Mouse (Mus musculus) lung, embryonic 15.5 days (tissue): ENCODE results near the gene Cep250. TPM values are rescaled to one million over a fixed set of nuclear protein-coding genes. Genes with fewer than 3 reads are reported as not detected.

Source experiments
- ATAC-seq: fragments of 200-750 bp; cut with Nextera tagmentation; 2 replicates; pipeline ENCODE4 v1.8.0; 2017; ENCODE audit warnings: moderate number of reproducible peaks, borderline replicate concordance; ENCODE audit not compliant: low FRiP score, low TSS enrichment; ENCODE audit errors: extremely low read depth
- H3K27ac ChIP-seq: fragments of 300-500 bp; sonication (generic); 2 replicates; pipeline ENCODE4 v1.5.1; 2015; ENCODE audit warnings: moderate library complexity, mild to moderate bottlenecking, inconsistent platforms
- H3K27me3 ChIP-seq: fragments of 300-500 bp; sonication (generic); 2 replicates; pipeline ENCODE4 v1.6.1; 2015; ENCODE audit warnings: inconsistent platforms
- H3K36me3 ChIP-seq: fragments of 300-500 bp; sonication (generic); 2 replicates; pipeline ENCODE4 v1.6.1; 2015; ENCODE audit warnings: inconsistent platforms
- H3K4me1 ChIP-seq: fragments of 300-500 bp; sonication (generic); 2 replicates; pipeline ENCODE4 v1.6.1; 2015; ENCODE audit warnings: inconsistent platforms
- H3K4me2 ChIP-seq: fragments of 300-500 bp; sonication (generic); 2 replicates; pipeline ENCODE4 v1.6.1; 2015; ENCODE audit warnings: inconsistent platforms, mild to moderate bottlenecking, moderate library complexity
- H3K4me3 ChIP-seq: fragments of 300-500 bp; sonication (generic); 2 replicates; pipeline ENCODE4 v1.5.1; 2015; ENCODE audit warnings: mild to moderate bottlenecking, inconsistent platforms
- H3K9ac ChIP-seq: fragments of 300-500 bp; sonication (generic); 2 replicates; pipeline ENCODE4 v1.6.1; 2015; ENCODE audit warnings: inconsistent platforms
- H3K9me3 ChIP-seq: fragments of 300-500 bp; sonication (generic); 2 replicates; pipeline ENCODE4 v1.6.1; 2016; ENCODE audit warnings: inconsistent platforms
- WGBS: fragments of 180-500 bp; shearing (Covaris S2); methylation state at CpG from one replicate; pipeline ENCODE4 v1.1.7; 2015; 5-methylcytosine and 5-hydroxymethylcytosine counted together
- polyA plus RNA-seq: library from polyadenylated mRNA; unstranded; fragments of >200 nt; fragmentation: Nextera tagmentation; extraction: Ambion mirVana; gene quantifications from 2 replicates; pipeline ENCODE4 v1.2.1, GENCODE M21; 2015

Cep250 gene
- polyA plus RNA-seq, 1 experiment from 2014 or later, result 26.1 TPM

- H3K4me2 ChIP-seq, result no peak overlapping the region
- H3K27ac ChIP-seq, result no peak overlapping the region
- no peak for ATAC-seq
- H3K9me3 ChIP-seq, result no peaks in the 10 kb centered on the region
- H3K27me3 ChIP-seq, result no peaks in the 10 kb centered on the region
- no peaks in the 10 kb centered on the region for H3K4me1 ChIP-seq
- no peak overlapping the region for H3K9ac ChIP-seq
- WGBS, result 67% methylated on average over 14 of the region's 14 CpGs
- peaks cover 83% of the 10 kb centered on the region for H3K36me3 ChIP-seq
- no peak overlapping the region for H3K4me3 ChIP-seq
These were observed 18.0 kb downstream of the Cep250 start for GRCm38 (mm10) chr2:155974087-155974731.

GRCm38 (mm10) chr2:155979328-155979991, 23.2 kb downstream of the Cep250 start:
- Histone ChIP-seq H3K27ac (no peak overlapping the region), H3K27me3 (no peaks in the 10 kb centered on the region), H3K9ac (no peak overlapping the region), H3K4me2 (no peak overlapping the region), H3K4me1 (no peaks in the 10 kb centered on the region), H3K36me3 (peaks cover 86% of the 10 kb centered on the region), H3K9me3 (no peaks in the 10 kb centered on the region), H3K4me3 (no peak overlapping the region)
- 78% methylated on average over 5 of the region's 5 CpGs for WGBS
- ATAC-seq, result no peak

GRCm38 (mm10) chr2:155985776-155986175, 29.5 kb downstream of the Cep250 start:
- Histone ChIP-seq H3K9me3 (no peaks in the 10 kb centered on the region), H3K4me2 (no peak overlapping the region), H3K27me3 (no peaks in the 10 kb centered on the region), H3K4me3 (no peak overlapping the region), H3K9ac (no peak overlapping the region), H3K4me1 (no peaks in the 10 kb centered on the region), H3K36me3 (peaks cover 94% of the 10 kb centered on the region), H3K27ac (no peak overlapping the region)
- no peak for ATAC-seq
- 86% methylated on average over 7 of the region's 7 CpGs for WGBS

GRCm38 (mm10) chr2:155987131-155987530, 30.9 kb downstream of the Cep250 start:
- H3K4me2 ChIP-seq, result no peak overlapping the region
- WGBS, result 97% methylated on average over 6 of the region's 6 CpGs

GRCm38 (mm10) chr2:155989085-155989484, 32.8 kb downstream of the Cep250 start:
- no peak overlapping the region for H3K4me2 ChIP-seq
- peaks cover 98% of the 10 kb centered on the region for H3K36me3 ChIP-seq
- WGBS, result 50% methylated on average over 4 of the region's 4 CpGs
- no peaks in the 10 kb centered on the region for H3K4me1 ChIP-seq
- no peaks in the 10 kb centered on the region for H3K27me3 ChIP-seq
- H3K9ac ChIP-seq, result no peak overlapping the region
- H3K27ac ChIP-seq, result no peak overlapping the region
- no peak for ATAC-seq
- H3K4me3 ChIP-seq, result no peak overlapping the region
- no peaks in the 10 kb centered on the region for H3K9me3 ChIP-seq

More at GRCm38 (mm10) chr2:155987131-155987530, 30.9 kb downstream of the Cep250 start:
- Histone ChIP-seq H3K27ac (no peak overlapping the region), H3K4me3 (no peak overlapping the region), H3K36me3 (peaks cover 95% of the 10 kb centered on the region), H3K27me3 (no peaks in the 10 kb centered on the region), H3K9me3 (no peaks in the 10 kb centered on the region), H3K4me1 (no peaks in the 10 kb centered on the region), H3K9ac (no peak overlapping the region)
- ATAC-seq, result no peak

GRCm38 (mm10) chr2:155991151-155991550, 34.9 kb downstream of the Cep250 start:
- no peak for ATAC-seq
- H3K27ac ChIP-seq, result no peak overlapping the region

GRCm38 (mm10) chr2:155991863-155992321, 35.6 kb downstream of the Cep250 start:
- Histone ChIP-seq H3K27ac (no peak overlapping the region), H3K9me3 (no peaks in the 10 kb centered on the region), H3K4me1 (no peaks in the 10 kb centered on the region), H3K36me3 (peaks cover 97% of the 10 kb centered on the region), H3K9ac (no peak overlapping the region), H3K4me3 (no peak overlapping the region), H3K27me3 (no peaks in the 10 kb centered on the region), H3K4me2 (no peak overlapping the region)
- WGBS, result 69% methylated on average over 14 of the region's 14 CpGs
- peak; percentile 43; the same call in 1 of the 2 replicates for ATAC-seq

More at GRCm38 (mm10) chr2:155991151-155991550, 34.9 kb downstream of the Cep250 start:
- H3K4me1 ChIP-seq, result no peaks in the 10 kb centered on the region
- no peak overlapping the region for H3K9ac ChIP-seq
- H3K9me3 ChIP-seq, result no peaks in the 10 kb centered on the region
- no peak overlapping the region for H3K4me3 ChIP-seq
- WGBS, result 83% methylated on average over 10 of the region's 10 CpGs
- H3K27me3 ChIP-seq, result no peaks in the 10 kb centered on the region
- H3K36me3 ChIP-seq, result peaks cover 96% of the 10 kb centered on the region
- H3K4me2 ChIP-seq, result no peak overlapping the region

GRCm38 (mm10) chr2:156005393-156005792, 49.1 kb downstream of the Cep250 start:
- Histone ChIP-seq H3K27me3 (no peaks in the 10 kb centered on the region), H3K36me3 (peaks cover 10% of the 10 kb centered on the region), H3K9ac (no peak overlapping the region), H3K4me1 (peaks cover 11% of the 10 kb centered on the region), H3K27ac (no peak overlapping the region), H3K4me2 (no peak overlapping the region), H3K9me3 (no peaks in the 10 kb centered on the region), H3K4me3 (no peak overlapping the region)
- no peak for ATAC-seq
- 91% methylated on average over 4 of the region's 4 CpGs for WGBS

GRCm38 (mm10) chr2:156007888-156008532, 51.8 kb downstream of the Cep250 start, which contains the start of the genes 6430550D23Rik and Ergic3:
Gene 6430550D23Rik (minus strand): TSS chr2:156007977.
Gene Ergic3 (plus strand): TSS chr2:156008045.
- peak within 1 kb of the TSS; percentile 92 for H3K9ac ChIP-seq
- H3K27ac ChIP-seq, result peak within 1 kb of the TSS; percentile 77
- H3K4me1 ChIP-seq, result peaks cover 11% of the 10 kb centered on the region
- peaks cover 35% of the 10 kb centered on the region for H3K36me3 ChIP-seq
- under 1% methylated on average over 45 of the region's 45 CpGs for WGBS
- H3K4me3 ChIP-seq, result peak within 1 kb of the TSS; percentile 98
- H3K4me2 ChIP-seq, result peak within 1 kb of the TSS; percentile 85
- H3K9me3 ChIP-seq, result no peaks in the 10 kb centered on the region
- peak; percentile 99 for ATAC-seq
- no peaks in the 10 kb centered on the region for H3K27me3 ChIP-seq

GRCm38 (mm10) chr2:156018106-156018505, 61.8 kb downstream of the Cep250 start:
- Histone ChIP-seq H3K4me2 (no peak overlapping the region), H3K9ac (no peak overlapping the region), H3K9me3 (no peaks in the 10 kb centered on the region), H3K27ac (no peak overlapping the region), H3K4me1 (no peaks in the 10 kb centered on the region), H3K36me3 (peaks cover 59% of the 10 kb centered on the region), H3K4me3 (no peak overlapping the region), H3K27me3 (no peaks in the 10 kb centered on the region)
- no peak for ATAC-seq
- 86% methylated on average over 3 of the region's 3 CpGs for WGBS

- Histone ChIP-seq H3K36me3 (peaks cover 29% of the 10 kb centered on the region), H3K4me2 (no peak overlapping the region), H3K27me3 (no peaks in the 10 kb centered on the region), H3K9ac (no peak overlapping the region), H3K4me3 (no peak overlapping the region), H3K9me3 (no peaks in the 10 kb centered on the region), H3K27ac (no peak overlapping the region), H3K4me1 (no peaks in the 10 kb centered on the region)
- 81% methylated on average over 8 of the region's 8 CpGs for WGBS
- no peak for ATAC-seq
These were observed 65.0 kb downstream of the Cep250 start for GRCm38 (mm10) chr2:156021219-156021618.

GRCm38 (mm10) chr2:156021765-156022164, 65.5 kb downstream of the Cep250 start:
- Histone ChIP-seq H3K4me2 (no peak overlapping the region), H3K27me3 (no peaks in the 10 kb centered on the region), H3K4me3 (no peak overlapping the region), H3K9ac (no peak overlapping the region), H3K4me1 (no peaks in the 10 kb centered on the region), H3K36me3 (peaks cover 24% of the 10 kb centered on the region), H3K9me3 (no peaks in the 10 kb centered on the region), H3K27ac (no peak overlapping the region)
- 85% methylated on average over 2 of the region's 2 CpGs for WGBS
- no peak for ATAC-seq
